Mouse (Mus musculus) forebrain, embryonic 14.5 days (tissue): ENCODE measurements around the gene Zmynd8. TPM values are rescaled to one million over a fixed set of nuclear protein-coding genes. Genes with fewer than 3 reads are reported as not detected.

Experiments used
- ATAC-seq: fragments of 200-750 bp; cut with Nextera tagmentation; 2 replicates; pipeline ENCODE4 v1.8.0; 2017; ENCODE audit warnings: mild to moderate bottlenecking, moderate library complexity
- DNase-seq: peaks from one replicate; pipeline ENCODE4 v3.0.0-alpha.2; 2015; ENCODE audit warnings: low spot score
- H3K27ac ChIP-seq: fragments of 300-500 bp; sonication (generic); 2 replicates; pipeline ENCODE4 v1.5.1; 2014; ENCODE audit warnings: low read depth, mild to moderate bottlenecking, control low read depth, low read length, moderate library complexity
- H3K27me3 ChIP-seq: fragments of 300-500 bp; sonication (generic); replicated peaks from 2 replicates; pipeline ENCODE4 v1.6.1; 2014; ENCODE audit warnings: low read length, control low read depth, mixed read lengths; ENCODE audit not compliant: control insufficient read depth, insufficient read depth
- H3K36me3 ChIP-seq: fragments of 300-500 bp; sonication (generic); 2 replicates; pipeline ENCODE4 v1.6.1; 2014; ENCODE audit warnings: low read length, control low read depth; ENCODE audit not compliant: control insufficient read depth, insufficient read depth
- H3K4me1 ChIP-seq: fragments of 300-500 bp; sonication (generic); 2 replicates; pipeline ENCODE4 v1.6.1; 2014; ENCODE audit warnings: antibody characterized with exemption, low read length, control low read depth; ENCODE audit not compliant: control insufficient read depth, insufficient read depth
- H3K4me2 ChIP-seq: fragments of 300-500 bp; sonication (generic); 2 replicates; pipeline ENCODE4 v1.6.1; 2014; ENCODE audit warnings: mild to moderate bottlenecking, control low read depth, low read length
- H3K4me3 ChIP-seq: fragments of 300-500 bp; sonication (generic); 2 replicates; pipeline ENCODE4 v1.5.1; 2014; ENCODE audit warnings: low read depth, low read length, control low read depth
- H3K9ac ChIP-seq: fragments of 300-500 bp; sonication (generic); 2 replicates; pipeline ENCODE4 v1.6.1; 2014; ENCODE audit warnings: mild to moderate bottlenecking, low read length, control low read depth, moderate library complexity
- H3K9me3 ChIP-seq: fragments of 300-500 bp; sonication (generic); replicated peaks from 2 replicates; pipeline ENCODE4 v1.6.1; 2016; ENCODE audit warnings: low read length, control low read depth, mixed read lengths; ENCODE audit not compliant: control insufficient read depth
- WGBS: fragments of 180-500 bp; shearing (Covaris S2); extraction: QIAGEN DNeasy Blood & Tissue Kit; methylation state at CpG from one replicate; pipeline ENCODE4 v1.1.7; 2014; 5-methylcytosine and 5-hydroxymethylcytosine counted together
- polyA plus RNA-seq: library from polyadenylated mRNA; unstranded; fragments of >200 nt; fragmentation: Nextera tagmentation; extraction: Ambion mirVana; gene quantifications from 2 replicates; pipeline ENCODE4 v1.2.1, GENCODE M21; 2014

The Zmynd8 gene
- polyA plus RNA-seq, 1 experiment from 2014 or later = 43.3 TPM

DNA sequence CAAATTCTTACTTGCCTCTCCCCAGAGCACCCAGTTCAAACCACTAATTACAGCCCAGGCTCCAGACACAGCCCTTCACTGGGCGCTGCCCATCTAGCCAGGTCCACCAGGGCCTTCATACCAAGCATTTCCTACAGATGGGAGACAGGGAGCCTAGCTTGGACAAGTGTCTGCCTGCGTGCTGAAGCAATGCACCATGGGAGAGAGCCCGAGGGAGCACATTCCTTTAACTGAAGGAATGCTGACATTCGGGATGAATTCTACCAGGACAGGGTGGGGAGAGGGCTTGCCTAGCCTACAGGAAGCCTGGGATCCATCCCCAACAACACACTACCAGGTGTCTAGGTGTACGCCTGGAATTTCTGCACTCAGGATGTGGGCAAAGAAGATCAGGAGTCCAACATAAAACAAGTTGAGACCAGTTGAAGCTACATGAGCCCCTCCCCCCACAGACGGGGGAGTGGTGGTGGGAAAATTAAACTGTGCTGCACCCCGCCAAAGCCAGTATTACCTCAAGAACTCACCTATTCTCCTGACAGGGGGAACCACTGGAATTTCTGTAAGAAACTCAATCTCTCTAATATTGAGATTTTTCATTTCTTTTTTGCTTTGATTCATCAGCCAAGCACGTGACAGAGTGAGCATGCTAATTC, 67.1 kb downstream of the Zmynd8 start:
- ATAC-seq (no peak), DNase-seq (no peak)
- Histone ChIP-seq H3K36me3 (peaks cover 84% of the 10 kb centered on the region), H3K4me2 (no peak overlapping the region), H3K27ac (0 out of 2 replicates have a peak overlapping the region, but pooled peaks have one; percentile 52), H3K9ac (no peak overlapping the region), H3K4me3 (no peak overlapping the region), H3K4me1 (peaks cover 2% of the 10 kb centered on the region; the same call in 1 of the 2 replicates), H3K9me3 (no peaks in the 10 kb centered on the region), H3K27me3 (no peaks in the 10 kb centered on the region)
- WGBS = 85% methylated on average over 8 of the region's 8 CpGs

GRCm38 (mm10) chr2:165828770-165829169, 70.0 kb downstream of the Zmynd8 start:
- peak; percentile 73 for DNase-seq
- Histone ChIP-seq H3K27ac (no peak overlapping the region), H3K36me3 (peaks cover 84% of the 10 kb centered on the region), H3K4me2 (no peak overlapping the region), H3K4me1 (peaks cover 2% of the 10 kb centered on the region; the same call in 1 of the 2 replicates), H3K9ac (no peak overlapping the region), H3K27me3 (no peaks in the 10 kb centered on the region), H3K9me3 (no peaks in the 10 kb centered on the region), H3K4me3 (no peak overlapping the region)
- WGBS = 17% methylated on average over 12 of the region's 12 CpGs
- peak; percentile 13; the same call in 1 of the 2 replicates for ATAC-seq

- Histone ChIP-seq H3K27ac (no peak overlapping the region), H3K27me3 (no peaks in the 10 kb centered on the region), H3K4me1 (peaks cover 2% of the 10 kb centered on the region; the same call in 1 of the 2 replicates), H3K36me3 (peaks cover 84% of the 10 kb centered on the region), H3K9me3 (no peaks in the 10 kb centered on the region), H3K4me2 (no peak overlapping the region), H3K9ac (0 out of 2 replicates have a peak overlapping the region, but pooled peaks have one; percentile 32), H3K4me3 (no peak overlapping the region)
- ATAC-seq (peak; percentile 65), DNase-seq (peak; percentile 64)
- WGBS = 68% methylated on average over 10 of the region's 10 CpGs
Observed at GRCm38 (mm10) chr2:165825964-165826712, 72.7 kb downstream of the Zmynd8 start.

GRCm38 (mm10) chr2:165825261-165825900, 73.4 kb downstream of the Zmynd8 start:
- WGBS = 81% methylated on average over 17 of the region's 17 CpGs
- Histone ChIP-seq H3K27me3 (no peaks in the 10 kb centered on the region), H3K27ac (no peak overlapping the region), H3K9me3 (no peaks in the 10 kb centered on the region), H3K36me3 (peaks cover 82% of the 10 kb centered on the region), H3K9ac (no peak overlapping the region), H3K4me1 (peaks cover 2% of the 10 kb centered on the region; the same call in 1 of the 2 replicates), H3K4me2 (no peak overlapping the region), H3K4me3 (no peak overlapping the region)
- DNase-seq = no peak
- peak; percentile 22; the same call in 1 of the 2 replicates for ATAC-seq

DNA sequence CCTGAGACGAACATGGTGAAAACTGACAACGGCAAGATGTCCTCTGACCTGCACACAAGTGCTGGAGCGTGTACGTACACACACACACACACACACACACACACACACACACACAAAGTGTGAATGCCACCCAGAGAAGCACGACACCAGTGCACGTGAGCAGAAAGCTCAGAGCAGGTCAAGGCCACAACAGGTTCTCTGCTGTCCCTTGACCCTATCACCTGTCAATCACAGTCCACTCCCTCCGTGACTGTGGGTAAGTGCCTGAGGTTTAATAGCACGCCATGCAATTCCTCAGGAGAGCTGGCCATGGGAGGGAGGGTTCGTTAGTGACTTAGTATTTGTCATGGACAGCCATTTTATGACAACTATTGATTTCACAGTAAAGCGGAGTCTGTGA, 74.0 kb downstream of the Zmynd8 start:
- ATAC-seq = no peak
- DNase-seq = no peak
- H3K9ac ChIP-seq = no peak overlapping the region
- no peak overlapping the region for H3K4me2 ChIP-seq
- H3K27ac ChIP-seq = no peak overlapping the region
- H3K36me3 ChIP-seq = peaks cover 82% of the 10 kb centered on the region
- peaks cover 2% of the 10 kb centered on the region; the same call in 1 of the 2 replicates for H3K4me1 ChIP-seq
- no peaks in the 10 kb centered on the region for H3K9me3 ChIP-seq
- H3K27me3 ChIP-seq = no peaks in the 10 kb centered on the region
- H3K4me3 ChIP-seq = no peak overlapping the region
- WGBS = 76% methylated on average over 10 of the region's 10 CpGs

DNA sequence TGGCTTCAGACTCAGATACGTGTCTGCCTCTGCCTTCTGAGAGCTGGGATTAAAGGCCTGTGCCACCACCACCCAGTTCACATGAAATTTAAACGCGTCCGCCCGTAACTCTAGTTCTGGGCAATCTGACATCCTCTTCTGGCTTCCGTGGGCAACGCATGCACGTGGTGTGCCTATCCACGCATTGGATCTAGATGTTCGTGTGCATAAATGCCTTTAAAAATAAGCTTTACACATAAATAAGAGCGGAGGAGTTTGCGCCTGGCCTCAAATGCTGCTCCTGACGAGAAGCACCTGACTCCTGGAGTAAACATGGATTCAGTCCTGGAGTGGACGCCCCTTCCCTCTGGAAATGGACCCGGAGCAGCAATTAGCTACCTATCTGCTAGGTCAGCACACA, 76.3 kb downstream of the Zmynd8 start:
- H3K36me3 ChIP-seq = peaks cover 86% of the 10 kb centered on the region
- H3K27ac ChIP-seq = no peak overlapping the region
- H3K9ac ChIP-seq = no peak overlapping the region
- ATAC-seq (no peak), DNase-seq (no peak)
- WGBS = 93% methylated on average over 15 of the region's 15 CpGs
- H3K27me3 ChIP-seq = no peaks in the 10 kb centered on the region
- H3K9me3 ChIP-seq = no peaks in the 10 kb centered on the region
- H3K4me2 ChIP-seq = no peak overlapping the region
- H3K4me3 ChIP-seq = no peak overlapping the region
- H3K4me1 ChIP-seq = no peaks in the 10 kb centered on the region

- Histone ChIP-seq H3K9ac (no peak overlapping the region), H3K4me3 (no peak overlapping the region), H3K4me1 (no peaks in the 10 kb centered on the region), H3K9me3 (no peaks in the 10 kb centered on the region), H3K27ac (no peak overlapping the region), H3K4me2 (no peak overlapping the region), H3K36me3 (peaks cover 86% of the 10 kb centered on the region), H3K27me3 (no peaks in the 10 kb centered on the region)
- no peak for ATAC-seq
- no peak for DNase-seq
- WGBS = 88% methylated on average over 12 of the region's 12 CpGs
Observed at GRCm38 (mm10) chr2:165821671-165822070, 77.1 kb downstream of the Zmynd8 start.

- 87% methylated on average over 15 of the region's 15 CpGs for WGBS
- Histone ChIP-seq H3K27me3 (no peaks in the 10 kb centered on the region), H3K9ac (no peak overlapping the region), H3K27ac (peak overlapping the region; percentile 9; the same call in 1 of the 2 replicates), H3K4me1 (no peaks in the 10 kb centered on the region), H3K4me3 (no peak overlapping the region), H3K4me2 (no peak overlapping the region), H3K36me3 (peaks cover 83% of the 10 kb centered on the region), H3K9me3 (no peaks in the 10 kb centered on the region)
- DNase-seq (no peak), ATAC-seq (no peak)
Observed at GRCm38 (mm10) chr2:165820504-165821095, 78.2 kb downstream of the Zmynd8 start.
